Mouse (Mus musculus) limb, embryonic 11.5 days (tissue): Measurements from ENCODE around the gene Eps8l2. TPM values are rescaled to one million over a fixed set of nuclear protein-coding genes. Genes with fewer than 3 reads are reported as not detected.
A peak's percentile ranks its signal among the peaks of the same experiment; 100 is the strongest.

ENCODE experiments used
- ATAC-seq: fragments of 200-750 bp; cut with Nextera tagmentation; 2 replicates; pipeline ENCODE4 v1.8.0; 2017; ENCODE audit warnings: low read depth; ENCODE audit not compliant: insufficient number of reproducible peaks, low FRiP score, low TSS enrichment
- DNase-seq: peaks from one replicate; pipeline ENCODE4 v3.0.0-alpha.2; 2015; ENCODE audit warnings: low spot score
- H3K27ac ChIP-seq: fragments of 300-500 bp; sonication (generic); replicated peaks from 2 replicates; pipeline ENCODE4 v1.5.1; 2014; ENCODE audit warnings: low read depth, mild to moderate bottlenecking, low read length
- H3K27me3 ChIP-seq: fragments of 300-500 bp; sonication (generic); 2 replicates; pipeline ENCODE4 v1.6.1; 2014; ENCODE audit warnings: mild to moderate bottlenecking, low read length, mixed read lengths; ENCODE audit not compliant: control insufficient read depth, insufficient read depth
- H3K36me3 ChIP-seq: fragments of 300-500 bp; sonication (generic); 2 replicates; pipeline ENCODE4 v1.6.1; 2014; ENCODE audit warnings: mild to moderate bottlenecking, low read length, moderate library complexity, mixed read lengths; ENCODE audit not compliant: control insufficient read depth, insufficient read depth
- H3K4me1 ChIP-seq: fragments of 300-500 bp; sonication (generic); 2 replicates; pipeline ENCODE4 v1.6.1; 2014; ENCODE audit warnings: low read length, mixed read lengths; ENCODE audit not compliant: control insufficient read depth, insufficient read depth
- H3K4me2 ChIP-seq: fragments of 300-500 bp; sonication (generic); 2 replicates; pipeline ENCODE4 v1.6.1; 2014; ENCODE audit warnings: low read depth, mild to moderate bottlenecking, moderate library complexity; ENCODE audit not compliant: severe bottlenecking
- H3K4me3 ChIP-seq: fragments of 300-500 bp; sonication (generic); 2 replicates; pipeline ENCODE4 v1.5.1; 2014; ENCODE audit warnings: low read depth, low read length
- H3K9ac ChIP-seq: fragments of 300-500 bp; sonication (generic); 2 replicates; pipeline ENCODE4 v1.6.1; 2014; ENCODE audit warnings: mild to moderate bottlenecking, low read length
- H3K9me3 ChIP-seq: fragments of 300-500 bp; sonication (generic); 2 replicates; pipeline ENCODE4 v1.6.1; 2016; ENCODE audit warnings: low read length; ENCODE audit not compliant: control insufficient read depth
- WGBS: fragments of 180-500 bp; shearing (Covaris S2); extraction: QIAGEN DNeasy Blood & Tissue Kit; methylation state at CpG from one replicate; pipeline ENCODE4 v1.1.7; 2014; 5-methylcytosine and 5-hydroxymethylcytosine counted together
- polyA plus RNA-seq: library from polyadenylated mRNA; unstranded; fragments of >200 nt; fragmentation: Nextera tagmentation; extraction: Ambion mirVana; gene quantifications from 2 replicates; pipeline ENCODE4 v1.2.1, GENCODE M21; 2014

Eps8l2 gene
- polyA plus RNA-seq, 1 experiment from 2014 or later = 2.8 TPM

- no peak for ATAC-seq
- Histone ChIP-seq H3K9ac (no peak overlapping the region), H3K4me2 (no peak overlapping the region), H3K4me1 (no peaks in the 10 kb centered on the region), H3K9me3 (no peaks in the 10 kb centered on the region), H3K36me3 (peaks cover 4% of the 10 kb centered on the region; the same call in 1 of the 2 replicates), H3K27ac (no peak overlapping the region), H3K4me3 (no peak overlapping the region), H3K27me3 (0 out of 2 replicates have a peak, but pooled peaks cover 2% of the 10 kb centered on the region)
- DNase-seq = no peak
- WGBS = 91% methylated on average over 3 of the region's 3 CpGs
Observed at GRCm38 (mm10) chr7:141336296-141336695, 2.4 kb upstream of the Eps8l2 start.

- WGBS = 69% methylated on average over 3 of the region's 3 CpGs
- Histone ChIP-seq H3K36me3 (peaks cover 4% of the 10 kb centered on the region; the same call in 1 of the 2 replicates), H3K4me2 (no peak overlapping the region; the same call in 1 of the 2 replicates), H3K4me1 (no peaks in the 10 kb centered on the region), H3K9me3 (no peaks in the 10 kb centered on the region), H3K27me3 (0 out of 2 replicates have a peak, but pooled peaks cover 2% of the 10 kb centered on the region), H3K9ac (no peak overlapping the region), H3K27ac (no peak overlapping the region), H3K4me3 (no peak overlapping the region)
- no peak for DNase-seq
- ATAC-seq = no peak
Observed at GRCm38 (mm10) chr7:141337716-141338416, 814 bp upstream of the Eps8l2 start.

- Histone ChIP-seq H3K27ac (no peak overlapping the region), H3K9me3 (no peaks in the 10 kb centered on the region), H3K27me3 (0 out of 2 replicates have a peak, but pooled peaks cover 2% of the 10 kb centered on the region), H3K36me3 (no peaks in the 10 kb centered on the region), H3K9ac (no peak overlapping the region), H3K4me2 (peak overlapping the region; percentile 40), H3K4me1 (no peaks in the 10 kb centered on the region), H3K4me3 (no peak overlapping the region; the same call in 1 of the 2 replicates)
- WGBS = 41% methylated on average over 20 of the region's 20 CpGs
- ATAC-seq (no peak), DNase-seq (no peak)
Observed at GRCm38 (mm10) chr7:141339215-141339920, 688 bp downstream of the Eps8l2 start.

- H3K4me2 ChIP-seq = no peak overlapping the region
- no peak overlapping the region for H3K9ac ChIP-seq
- H3K36me3 ChIP-seq = no peaks in the 10 kb centered on the region
- DNase-seq (no peak), ATAC-seq (no peak)
- H3K9me3 ChIP-seq = no peaks in the 10 kb centered on the region
- no peaks in the 10 kb centered on the region for H3K4me1 ChIP-seq
- WGBS = 82% methylated on average over 7 of the region's 7 CpGs
- H3K27ac ChIP-seq = no peak overlapping the region
- 0 out of 2 replicates have a peak, but pooled peaks cover 2% of the 10 kb centered on the region for H3K27me3 ChIP-seq
- H3K4me3 ChIP-seq = no peak overlapping the region
Observed at GRCm38 (mm10) chr7:141340023-141340422, 1.3 kb downstream of the Eps8l2 start.

GRCm38 (mm10) chr7:141340476-141340875 lies 1.8 kb downstream of the Eps8l2 start:
- Histone ChIP-seq H3K27me3 (0 out of 2 replicates have a peak, but pooled peaks cover 2% of the 10 kb centered on the region), H3K36me3 (no peaks in the 10 kb centered on the region), H3K4me1 (no peaks in the 10 kb centered on the region), H3K9ac (no peak overlapping the region), H3K27ac (no peak overlapping the region), H3K4me3 (no peak overlapping the region), H3K9me3 (no peaks in the 10 kb centered on the region), H3K4me2 (no peak overlapping the region)
- no peak for ATAC-seq
- no peak for DNase-seq
- 81% methylated on average over 6 of the region's 6 CpGs for WGBS

GRCm38 (mm10) chr7:141341689-141342226 lies 3.1 kb downstream of the Eps8l2 start:
- no peak overlapping the region for H3K4me2 ChIP-seq
- H3K9me3 ChIP-seq = no peaks in the 10 kb centered on the region
- no peaks in the 10 kb centered on the region for H3K36me3 ChIP-seq
- H3K27me3 ChIP-seq = 0 out of 2 replicates have a peak, but pooled peaks cover 2% of the 10 kb centered on the region
- H3K9ac ChIP-seq = no peak overlapping the region
- H3K27ac ChIP-seq = no peak overlapping the region
- 77% methylated on average over 10 of the region's 10 CpGs for WGBS
- DNase-seq (no peak), ATAC-seq (no peak)
- no peak overlapping the region for H3K4me3 ChIP-seq
- no peaks in the 10 kb centered on the region for H3K4me1 ChIP-seq

GRCm38 (mm10) chr7:141343230-141343629 lies 4.5 kb downstream of the Eps8l2 start:
- Histone ChIP-seq H3K4me1 (no peaks in the 10 kb centered on the region), H3K36me3 (no peaks in the 10 kb centered on the region), H3K9me3 (no peaks in the 10 kb centered on the region), H3K4me2 (no peak overlapping the region), H3K4me3 (no peak overlapping the region), H3K27me3 (0 out of 2 replicates have a peak, but pooled peaks cover 2% of the 10 kb centered on the region), H3K27ac (no peak overlapping the region), H3K9ac (no peak overlapping the region)
- DNase-seq (no peak), ATAC-seq (no peak)
- WGBS = 92% methylated on average over 2 of the region's 2 CpGs

- Histone ChIP-seq H3K4me2 (no peak overlapping the region), H3K36me3 (no peaks in the 10 kb centered on the region), H3K27ac (no peak overlapping the region), H3K9ac (no peak overlapping the region), H3K4me1 (no peaks in the 10 kb centered on the region), H3K4me3 (no peak overlapping the region), H3K9me3 (no peaks in the 10 kb centered on the region), H3K27me3 (0 out of 2 replicates have a peak, but pooled peaks cover 2% of the 10 kb centered on the region)
- ATAC-seq (no peak), DNase-seq (no peak)
- WGBS = 78% methylated on average over 7 of the region's 7 CpGs
Observed at GRCm38 (mm10) chr7:141343696-141344095, 5.0 kb downstream of the Eps8l2 start.
